Mouse (Mus musculus): Measurements from ENCODE around the gene Son.

Gene Son

GRCm38 (mm10) chr16:91647461-91648219 is at the start of gene Son:
Gene Son, plus strand, starts transcription at chr16:91647506.
- DNase-seq (ENCODE audit: low read depth, low spot score) = peak; percentile 98

- peak; percentile 99 for DNase-seq (ENCODE audit: low read depth, low spot score)
Measured at GRCm38 (mm10) chr16:91597672-91598010, 49.7 kb upstream of the Son start, which contains the start of gene Tmem50b. Gene Tmem50b, minus strand, starts transcription at chr16:91597800.

- DNase-seq (ENCODE audit: low read depth, low spot score) = no peak
Measured at GRCm38 (mm10) chr16:91599242-91599641, 48.1 kb upstream of the Son start.

DNA sequence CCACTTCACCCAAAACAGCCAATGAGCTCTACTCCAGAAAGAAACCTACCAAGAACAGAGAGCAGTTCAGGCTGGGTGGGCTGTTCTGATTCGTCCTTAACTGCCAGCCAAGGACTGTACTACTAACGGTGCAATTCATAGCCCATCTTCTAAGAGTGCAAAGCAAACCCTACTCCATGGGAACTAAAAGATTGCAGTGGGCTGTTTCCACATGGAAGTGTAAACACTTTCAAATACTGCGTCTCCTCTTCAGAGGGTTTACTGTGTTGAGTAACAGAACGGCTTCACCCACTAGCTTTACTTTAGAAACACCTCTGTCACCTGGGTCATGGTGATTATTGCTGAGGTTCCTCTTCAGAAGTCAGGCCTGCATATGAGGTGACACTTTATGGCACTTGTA is 46.2 kb upstream of the Son start:
- DNase-seq (ENCODE audit: low read depth, low spot score) = no peak

GRCm38 (mm10) chr16:91601693-91602092 is 45.6 kb upstream of the Son start:
- no peak for DNase-seq (ENCODE audit: low read depth, low spot score)

- no peak for DNase-seq (ENCODE audit: low read depth, low spot score)
Measured at GRCm38 (mm10) chr16:91605156-91605555, 42.1 kb upstream of the Son start.

DNA sequence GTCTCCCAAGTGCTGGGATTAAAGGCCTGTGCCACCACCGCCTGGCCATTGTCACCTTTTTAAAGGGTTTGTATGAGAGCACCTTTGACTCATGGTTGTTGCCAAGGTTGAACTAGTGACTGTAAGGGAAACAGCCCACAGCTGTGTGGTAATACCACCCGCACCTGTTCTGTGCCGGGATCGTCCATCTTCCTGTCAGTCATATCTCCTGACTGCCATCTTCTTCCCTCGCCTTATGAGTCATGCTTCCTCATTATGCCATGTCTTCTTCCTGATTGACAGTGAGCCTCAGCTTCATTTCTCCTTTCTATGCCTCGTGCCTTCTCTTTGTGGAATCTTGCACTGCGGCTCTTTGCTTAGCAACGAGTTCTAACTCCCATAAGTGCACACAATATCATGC is 40.3 kb upstream of the Son start:
- no peak for DNase-seq (ENCODE audit: low read depth, low spot score)

- no peak for DNase-seq (ENCODE audit: low read depth, low spot score)
Measured at GRCm38 (mm10) chr16:91609501-91610245, 37.6 kb upstream of the Son start.

- no peak for DNase-seq (ENCODE audit: low read depth, low spot score)
Measured at GRCm38 (mm10) chr16:91611248-91611647, 36.1 kb upstream of the Son start.

- DNase-seq (ENCODE audit: low read depth, low spot score) = no peak
Measured at GRCm38 (mm10) chr16:91612525-91612924, 34.8 kb upstream of the Son start.

DNA sequence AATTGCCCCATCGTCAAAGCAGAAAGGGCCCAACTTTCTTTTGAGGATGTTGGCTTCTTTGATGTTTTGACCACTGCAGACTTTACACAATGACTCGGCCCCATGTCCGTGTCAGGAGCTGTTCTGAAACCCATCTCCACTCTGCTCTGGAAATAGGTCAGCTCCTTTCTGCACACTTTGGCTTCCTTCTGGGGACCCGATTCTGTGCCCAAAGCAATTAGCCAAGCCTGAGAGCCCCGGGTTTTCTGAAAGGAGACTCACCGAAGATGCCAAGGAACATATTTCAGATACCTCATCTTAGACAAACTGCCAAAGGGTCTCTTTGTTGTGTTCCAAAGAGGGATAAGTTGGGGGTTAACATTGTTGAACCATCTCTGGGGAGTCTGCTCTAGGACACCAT is 32.8 kb upstream of the Son start:
- DNase-seq (ENCODE audit: low read depth, low spot score) = no peak

GRCm38 (mm10) chr16:91618511-91619501 is 28.5 kb upstream of the Son start, which contains the start of gene Dnajc28:
Gene Dnajc28, minus strand, starts transcription at chr16:91619026.
- peak; percentile 86 for DNase-seq (ENCODE audit: low read depth, low spot score)

DNA sequence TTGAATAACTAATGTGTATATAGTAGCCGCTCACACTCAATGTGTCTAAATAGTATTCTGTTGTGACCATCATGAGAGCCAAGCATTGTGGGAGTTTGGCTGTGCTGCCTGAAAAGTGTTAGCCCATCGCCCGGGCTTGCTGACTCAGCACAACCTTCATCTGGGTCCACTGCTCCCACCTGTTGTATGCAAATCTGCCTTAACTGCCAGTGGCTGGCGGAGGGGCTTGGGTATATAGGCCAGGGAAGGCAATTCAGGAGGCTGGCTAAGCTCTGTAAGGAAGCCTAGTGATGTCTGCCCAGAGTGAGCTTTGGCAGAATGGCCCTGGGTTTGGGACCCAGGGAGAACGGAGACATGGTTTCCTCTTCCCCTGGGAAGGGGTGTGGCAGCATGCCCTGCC is 27.1 kb upstream of the Son start:
- DNase-seq (ENCODE audit: low read depth, low spot score) = no peak

GRCm38 (mm10) chr16:91620991-91621390 is 26.3 kb upstream of the Son start:
- DNase-seq (ENCODE audit: low read depth, low spot score) = no peak

GRCm38 (mm10) chr16:91623074-91623473 is 24.2 kb upstream of the Son start:
- no peak for DNase-seq (ENCODE audit: low read depth, low spot score)

- DNase-seq (ENCODE audit: low read depth, low spot score) = no peak
Measured at GRCm38 (mm10) chr16:91627831-91628230, 19.5 kb upstream of the Son start.

GRCm38 (mm10) chr16:91628673-91629072 is 18.6 kb upstream of the Son start:
- DNase-seq (ENCODE audit: low read depth, low spot score) = no peak

DNA sequence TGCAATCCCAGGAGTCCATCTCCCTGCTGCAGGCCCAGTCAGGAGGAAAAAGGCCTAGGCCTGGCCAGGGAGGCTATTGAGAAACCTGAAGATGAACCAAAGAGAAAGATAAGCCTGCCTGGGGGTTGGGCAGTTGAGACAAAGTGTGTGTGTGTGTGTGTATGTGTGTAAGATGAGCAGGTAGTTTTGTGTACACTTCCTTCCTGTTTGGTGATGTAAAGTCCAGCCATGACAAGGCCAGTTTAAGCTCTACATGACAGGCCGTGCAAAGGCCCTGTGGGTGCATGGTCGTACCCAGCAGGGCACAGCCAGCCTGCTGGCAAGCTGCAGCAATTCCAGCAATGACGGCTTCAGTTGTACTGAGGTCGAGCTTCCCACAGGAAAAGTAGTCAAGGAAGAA is 17.6 kb upstream of the Son start:
- DNase-seq (ENCODE audit: low read depth, low spot score) = no peak

DNA sequence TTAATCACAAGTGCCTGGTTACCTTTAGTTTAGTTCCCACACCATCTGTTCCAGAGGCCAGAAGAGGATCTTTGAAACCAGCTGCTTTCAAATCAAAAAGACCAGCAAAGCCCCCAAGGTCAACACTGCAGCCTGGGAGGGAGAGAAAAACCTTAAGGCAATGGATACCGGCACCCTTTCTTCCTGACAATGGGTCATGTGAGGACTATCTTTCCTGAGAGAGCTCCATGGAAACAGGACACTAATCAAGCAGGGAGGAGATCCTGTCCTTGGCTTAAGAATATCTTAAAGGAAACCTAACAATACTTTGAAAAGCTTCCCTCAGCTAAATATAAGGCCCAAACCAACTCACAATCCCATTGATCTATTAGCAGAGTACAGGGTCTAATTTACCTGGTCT is 16.7 kb upstream of the Son start:
- no peak for DNase-seq (ENCODE audit: low read depth, low spot score)

GRCm38 (mm10) chr16:91632439-91632838 is 14.9 kb upstream of the Son start:
- DNase-seq (ENCODE audit: low read depth, low spot score) = no peak

GRCm38 (mm10) chr16:91632940-91633339 is 14.4 kb upstream of the Son start:
- no peak for DNase-seq (ENCODE audit: low read depth, low spot score)

GRCm38 (mm10) chr16:91633641-91634040 is 13.7 kb upstream of the Son start:
- no peak for DNase-seq (ENCODE audit: low read depth, low spot score)
